Mouse (Mus musculus) C2C12 (cell line): ENCODE results near the gene Clpp.

Experiments
- CEBPB ChIP-seq: IDR thresholded peaks from one replicate; pipeline ENCODE4 v1.6.1; 2011; ENCODE audit warnings: low read depth, mild to moderate bottlenecking, control low read depth, moderate library complexity
- CTCF ChIP-seq: IDR thresholded peaks from one replicate; pipeline ENCODE4 v1.5.1; 2011; ENCODE audit not compliant: control insufficient read depth, insufficient read depth, insufficient read length
- MAX ChIP-seq: IDR thresholded peaks from one replicate; pipeline ENCODE4 v1.6.1; 2011; ENCODE audit warnings: mild to moderate bottlenecking, control low read depth
- MYOG ChIP-seq: IDR thresholded peaks from one replicate; pipeline ENCODE4 v1.6.1; 2011; ENCODE audit not compliant: control insufficient read depth, insufficient read length; ENCODE audit errors: extremely low read depth
- USF1 ChIP-seq: IDR thresholded peaks from one replicate; pipeline ENCODE4 v1.6.1; 2011; ENCODE audit warnings: low read depth, mild to moderate bottlenecking, control low read depth, moderate library complexity

DNA sequence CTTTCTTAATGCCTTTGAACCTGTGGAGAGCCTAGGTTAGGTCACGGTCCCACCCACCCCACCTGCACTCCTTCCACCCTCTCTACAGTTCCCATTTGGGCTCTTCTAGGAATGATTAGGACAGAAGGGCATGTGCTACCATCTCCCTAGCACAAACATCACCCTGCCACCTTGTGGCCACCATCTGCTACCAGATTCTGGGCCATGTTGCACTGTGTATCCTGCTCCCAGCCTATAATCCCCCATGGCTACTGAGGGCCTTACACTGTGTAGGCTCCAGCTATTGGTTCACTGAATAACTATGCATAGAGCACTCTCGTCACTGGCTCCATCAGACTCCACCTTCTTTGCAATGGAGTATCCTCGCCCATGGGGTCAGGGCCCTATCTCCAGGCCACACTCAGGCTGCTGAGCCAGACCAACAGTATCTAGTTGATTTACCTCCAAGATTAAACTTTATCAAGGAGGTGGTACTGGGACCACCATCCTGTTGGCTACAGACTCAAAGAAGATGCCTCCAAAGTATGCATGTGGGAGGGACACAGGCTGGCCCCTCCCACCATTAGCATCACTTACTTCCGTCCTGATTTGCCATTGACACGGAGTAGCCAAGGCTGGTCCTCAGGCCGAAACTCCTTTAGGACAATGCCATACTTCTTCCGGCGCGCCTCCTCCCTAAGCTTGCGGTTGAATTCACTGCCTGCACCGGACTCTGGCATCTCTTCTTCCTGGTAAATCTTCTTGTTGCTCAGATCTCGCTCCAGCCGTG, 17.2 kb downstream of the Clpp start:
- TF ChIP-seq USF1 (no peak), CTCF (peak; percentile 7), MYOG (no peak), CEBPB (no peak), MAX (no peak)
